Mouse (Mus musculus): ENCODE results near the gene Ceacam18.
"Not testable (repeated sequence)": the region's sequence is repeated elsewhere in the genome, so short reads cannot be mapped to it uniquely, and the experiment has no call there.

Gene Ceacam18

GRCm38 (mm10) chr7:43668582-43668981, 34.1 kb downstream of the Ceacam18 start:
- no peak for DNase-seq (ENCODE audit: low spot score in 2 of 2)

GRCm38 (mm10) chr7:43671064-43671808, 36.7 kb downstream of the Ceacam18 start:
- DNase-seq (ENCODE audit: low spot score in 2 of 2), result no peak

GRCm38 (mm10) chr7:43671809-43672580, 37.5 kb downstream of the Ceacam18 start, which contains the start of gene Ctu1:
Gene Ctu1, plus strand, starts transcription at chr7:43672016.
- DNase-seq (ENCODE audit: low spot score in 2 of 2), result peak; percentile 81 to 92

- peak; percentile 54 to 57 for DNase-seq (ENCODE audit: low spot score in 2 of 2)
These were observed 38.2 kb downstream of the Ceacam18 start for GRCm38 (mm10) chr7:43672581-43673260.

DNA sequence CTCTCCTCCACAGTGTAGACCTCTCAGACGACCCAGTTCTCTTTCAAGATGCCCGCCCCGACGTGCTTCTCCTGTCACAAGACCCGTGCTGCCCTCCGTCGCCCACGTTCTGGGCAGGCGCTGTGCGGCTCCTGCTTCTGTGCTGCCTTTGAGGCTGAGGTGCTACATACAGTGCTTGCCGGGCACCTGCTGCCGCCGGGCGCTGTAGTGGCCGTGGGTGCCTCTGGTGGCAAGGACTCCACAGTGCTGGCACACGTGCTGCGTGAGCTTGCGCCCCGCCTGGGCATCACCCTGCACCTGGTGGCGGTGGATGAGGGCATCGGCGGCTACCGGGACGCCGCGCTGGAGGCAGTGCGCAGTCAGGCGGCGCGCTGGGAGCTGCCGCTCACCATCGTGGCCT, 40.6 kb downstream of the Ceacam18 start:
- no peak for DNase-seq (ENCODE audit: low spot score in 2 of 2)

DNA sequence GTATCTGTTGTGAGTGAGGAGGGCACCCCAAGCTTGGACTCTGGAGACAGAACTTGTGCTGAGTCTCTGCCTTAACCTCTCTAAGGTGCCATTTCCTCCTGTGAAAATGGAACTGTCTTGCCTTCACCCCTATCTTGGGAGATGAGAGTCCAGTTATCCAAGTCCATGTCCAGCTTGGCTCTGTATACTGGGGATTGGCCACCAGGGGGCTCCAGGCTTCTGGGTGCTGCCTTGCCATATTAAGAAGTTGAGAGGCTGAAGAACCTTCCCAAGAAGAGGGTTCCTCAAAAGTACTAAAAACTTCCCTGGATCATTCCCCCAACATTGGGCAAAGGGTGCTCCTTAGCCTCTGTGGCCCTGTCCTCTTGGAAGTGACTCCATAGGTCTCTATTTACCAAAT, 44.0 kb downstream of the Ceacam18 start:
- DNase-seq (ENCODE audit: low spot score in 2 of 2), result peak; percentile 29 to 34

DNA sequence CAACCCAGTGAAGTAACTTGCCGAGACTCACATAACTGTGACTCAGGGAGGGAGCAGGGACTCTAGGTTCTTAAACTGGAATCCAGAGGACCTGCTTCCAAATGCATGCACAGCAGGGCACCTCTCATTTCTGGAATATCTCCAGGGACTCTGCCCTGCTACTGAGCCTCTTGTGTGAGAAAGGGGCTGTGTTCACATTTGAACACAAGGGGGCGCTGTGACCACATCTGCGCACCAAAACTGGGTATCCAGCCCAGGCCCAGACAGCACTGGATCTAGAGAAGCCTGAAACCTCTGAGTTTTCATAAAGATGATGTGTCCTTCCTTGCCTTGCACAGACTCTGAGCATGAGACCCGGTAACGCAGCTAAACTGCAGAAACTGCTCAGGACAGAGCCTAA, 46.5 kb downstream of the Ceacam18 start:
- DNase-seq (ENCODE audit: low spot score in 2 of 2), result peak; percentile 30 to 38

DNA sequence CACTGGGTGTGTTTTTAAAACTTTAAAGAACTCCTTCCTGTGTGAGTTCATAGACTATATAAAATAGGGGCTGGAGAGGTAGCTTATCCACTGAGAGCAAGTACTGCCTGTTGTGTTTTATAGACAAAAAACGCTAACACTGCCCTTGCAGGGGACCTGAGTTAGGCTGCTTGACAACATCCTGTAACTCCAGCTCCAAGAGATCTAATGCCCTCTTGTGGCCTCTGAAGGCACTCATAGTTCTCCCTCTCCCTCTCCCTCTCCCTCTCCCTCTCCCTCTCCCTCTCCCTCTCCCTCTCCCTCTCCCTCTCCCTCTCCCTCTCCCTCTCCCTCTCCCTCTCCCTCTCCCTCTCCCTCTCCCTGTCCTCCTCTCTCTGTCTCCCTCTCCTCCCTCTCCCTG, 48.0 kb downstream of the Ceacam18 start:
- DNase-seq (ENCODE audit: low spot score in 2 of 2), result not testable (repeated sequence)

DNA sequence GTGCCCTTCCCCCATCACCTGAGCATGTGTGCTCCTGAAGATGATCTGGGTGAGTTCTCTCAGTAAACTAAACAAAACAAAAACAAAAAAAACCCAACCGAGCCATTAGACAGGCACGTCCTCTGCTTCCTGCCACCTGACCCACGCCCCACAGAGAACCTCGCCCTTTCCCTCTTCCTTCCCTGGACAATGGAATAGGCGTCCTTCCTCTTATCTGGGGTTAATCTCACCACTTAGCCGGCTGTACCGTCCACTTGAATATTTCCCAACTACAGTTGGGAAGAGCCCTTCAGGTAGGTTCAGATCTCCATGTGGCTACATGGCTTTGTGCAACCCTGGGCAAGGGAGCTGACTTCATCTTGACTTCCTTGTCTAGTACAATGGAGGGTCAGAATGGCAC, 50.6 kb downstream of the Ceacam18 start:
- no peak for DNase-seq (ENCODE audit: low spot score in 2 of 2)

- DNase-seq (ENCODE audit: low spot score in 2 of 2), result no peak
These were observed 55.6 kb downstream of the Ceacam18 start, which contains the start of gene Klk14 for GRCm38 (mm10) chr7:43690118-43690517. Gene Klk14, plus strand, starts transcription at chr7:43690418.
